Mouse (Mus musculus) MEL (cell line): Measurements from ENCODE around the gene Cyp2f2. TPM values are rescaled to one million over a fixed set of nuclear protein-coding genes. Genes with fewer than 3 reads are reported as not detected.

Experiments
- DNase-seq: peaks from one replicate; pipeline ENCODE4 v3.0.0; 2011; ENCODE audit warnings: low read depth, low spot score
- H3K27ac ChIP-seq: 2 replicates; pipeline ENCODE4 v1.5.1; 2012; ENCODE audit warnings: low read depth, mild to moderate bottlenecking, control low read depth, low read length, moderate library complexity; ENCODE audit not compliant: control insufficient read depth
- H3K27me3 ChIP-seq, 2 experiments: fragments of 150-350 bp in 1 of 2; sonication (generic) in 1 of 2; 2 replicates each; pipeline ENCODE4 v1.6.1; 2012; ENCODE audit warnings: low read length in 2 of 2, mild to moderate bottlenecking in 2 of 2, improper control_type of control experiment in 1 of 2, moderate library complexity in 1 of 2; ENCODE audit not compliant: insufficient read depth in 2 of 2, control insufficient read depth in 1 of 2
- H3K36me3 ChIP-seq, 2 experiments: 2 replicates each; pipeline ENCODE4 v1.6.1; 2012 to 2014; ENCODE audit warnings: low read length in 2 of 2, improper control_type of control experiment in 1 of 2, inconsistent platforms in 1 of 2, mild to moderate bottlenecking in 1 of 2; ENCODE audit not compliant: insufficient read depth in 2 of 2, control insufficient read depth in 1 of 2
- H3K4me1 ChIP-seq, 2 experiments: fragments of 150-350 bp in 1 of 2; sonication (generic) in 1 of 2; 2 replicates each; pipeline ENCODE4 v1.6.1; 2012; ENCODE audit warnings: low read length in 2 of 2, improper control_type of control experiment in 1 of 2, mild to moderate bottlenecking in 1 of 2; ENCODE audit not compliant: insufficient read depth in 2 of 2, control insufficient read depth in 1 of 2
- H3K4me3 ChIP-seq, 2 experiments: fragments of 150-350 bp in 1 of 2; sonication (generic) in 1 of 2; 2 replicates each; pipeline ENCODE4 v1.5.1; 2012; ENCODE audit warnings: low read depth in 2 of 2, low read length in 2 of 2, mild to moderate bottlenecking in 2 of 2, moderate library complexity in 2 of 2, control low read depth in 1 of 2, improper control_type of control experiment in 1 of 2; ENCODE audit not compliant: control insufficient read depth in 1 of 2, insufficient read depth in 1 of 2
- H3K79me2 ChIP-seq: 2 replicates; pipeline ENCODE4 v1.6.1; 2012; ENCODE audit warnings: mild to moderate bottlenecking, low read length, moderate library complexity; ENCODE audit not compliant: control insufficient read depth, poor library complexity, insufficient read depth
- H3K9ac ChIP-seq: 2 replicates; pipeline ENCODE4 v1.6.1; 2012; ENCODE audit warnings: low read depth, mild to moderate bottlenecking, control low read depth, low read length, moderate library complexity; ENCODE audit not compliant: control insufficient read depth, poor library complexity, severe bottlenecking
- H3K9me3 ChIP-seq: fragments of 150-350 bp; sonication (generic); replicated peaks from 2 replicates; pipeline ENCODE4 v1.6.1; 2012; ENCODE audit warnings: mild to moderate bottlenecking, low read length, improper control_type of control experiment, moderate library complexity; ENCODE audit not compliant: insufficient read depth
- BHLHE40 ChIP-seq: IDR thresholded peaks from 2 replicates; pipeline ENCODE4 v1.6.1; 2012; ENCODE audit warnings: low read depth, mild to moderate bottlenecking, inconsistent platforms, low read length, improper control_type of control experiment, borderline replicate concordance
- CHD1 ChIP-seq: IDR thresholded peaks from 2 replicates; pipeline ENCODE4 v1.6.1; 2012; ENCODE audit warnings: low read depth, mild to moderate bottlenecking, inconsistent platforms, low read length, improper control_type of control experiment
- ELF1 ChIP-seq: IDR thresholded peaks from 2 replicates; pipeline ENCODE4 v1.6.1; 2014; ENCODE audit warnings: low read depth, mild to moderate bottlenecking, inconsistent platforms, low read length, improper control_type of control experiment, moderate library complexity
- MAZ ChIP-seq: IDR thresholded peaks from 2 replicates; pipeline ENCODE4 v1.6.1; 2012; ENCODE audit warnings: low read depth, mild to moderate bottlenecking, inconsistent platforms, low read length, improper control_type of control experiment
- MXI1 ChIP-seq: IDR thresholded peaks from 2 replicates; pipeline ENCODE4 v1.6.1; 2011; ENCODE audit warnings: mild to moderate bottlenecking, low read depth, low read length, improper control_type of control experiment
- MYC ChIP-seq: IDR thresholded peaks from 2 replicates; pipeline ENCODE4 v1.6.1; 2011; ENCODE audit warnings: low read depth, mild to moderate bottlenecking, low read length, improper control_type of control experiment, moderate library complexity
- NRF1 ChIP-seq: IDR thresholded peaks from 2 replicates; pipeline ENCODE4 v1.6.1; 2014; ENCODE audit warnings: low read depth, mild to moderate bottlenecking, inconsistent platforms, low read length, improper control_type of control experiment, moderate library complexity; ENCODE audit not compliant: poor library complexity, insufficient read depth, severe bottlenecking
- POLR2A ChIP-seq, 2 experiments: IDR thresholded peaks; 2 replicates each; pipeline ENCODE4 v1.6.1; 2011 to 2012; ENCODE audit warnings: low read length in 2 of 2, mild to moderate bottlenecking in 2 of 2, control low read depth in 1 of 2, improper control_type of control experiment in 1 of 2, low read depth in 1 of 2, moderate library complexity in 1 of 2; ENCODE audit not compliant: control insufficient read depth in 1 of 2, insufficient read depth in 1 of 2, poor library complexity in 1 of 2
- POLR2AphosphoS5 ChIP-seq: IDR thresholded peaks from 2 replicates; pipeline ENCODE4 v1.6.1; 2012; ENCODE audit warnings: low read depth, borderline replicate concordance, mild to moderate bottlenecking, inconsistent platforms, low read length, moderate library complexity, mixed read lengths
- RAD21 ChIP-seq: IDR thresholded peaks from 2 replicates; pipeline ENCODE4 v1.6.1; 2011; ENCODE audit warnings: mild to moderate bottlenecking, low read depth, low read length, improper control_type of control experiment
- RCOR1 ChIP-seq: IDR thresholded peaks from 2 replicates; pipeline ENCODE4 v1.6.1; 2012; ENCODE audit warnings: low read depth, mild to moderate bottlenecking, inconsistent platforms, low read length, improper control_type of control experiment
- SIN3A ChIP-seq: IDR thresholded peaks from 2 replicates; pipeline ENCODE4 v1.6.1; 2012; ENCODE audit warnings: low read length, improper control_type of control experiment, inconsistent platforms
- SMC3 ChIP-seq: IDR thresholded peaks from 2 replicates; pipeline ENCODE4 v1.6.1; 2011; ENCODE audit warnings: low read depth, low read length, improper control_type of control experiment
- TAL1 ChIP-seq: IDR thresholded peaks from 2 replicates; pipeline ENCODE4 v1.6.1; 2012; ENCODE audit warnings: mild to moderate bottlenecking, inconsistent platforms, low read length, moderate library complexity, mixed read lengths
- TBP ChIP-seq: IDR thresholded peaks from 2 replicates; pipeline ENCODE4 v1.8.0; 2011; ENCODE audit warnings: low read depth, low read length, improper control_type of control experiment
- UBTF ChIP-seq: IDR thresholded peaks from 2 replicates; pipeline ENCODE4 v1.6.1; 2012; ENCODE audit warnings: low read depth, mild to moderate bottlenecking, inconsistent platforms, low read length, improper control_type of control experiment, moderate library complexity, borderline replicate concordance; ENCODE audit not compliant: insufficient read depth
- USF1 ChIP-seq: IDR thresholded peaks from 2 replicates; pipeline ENCODE4 v1.6.1; 2014; ENCODE audit warnings: low read depth, mild to moderate bottlenecking, inconsistent platforms, low read length, improper control_type of control experiment, moderate library complexity
- USF2 ChIP-seq, 2 experiments: IDR thresholded peaks; 2 replicates each; pipeline ENCODE4 v1.6.1; 2011 to 2012; ENCODE audit warnings: improper control_type of control experiment in 2 of 2, low read length in 2 of 2, borderline replicate concordance in 1 of 2, inconsistent platforms in 1 of 2, low read depth in 1 of 2, mild to moderate bottlenecking in 1 of 2; ENCODE audit not compliant: insufficient read depth in 1 of 2
- ZC3H11A ChIP-seq: IDR thresholded peaks from 2 replicates; pipeline ENCODE4 v1.6.1; 2012; ENCODE audit warnings: low read depth, mild to moderate bottlenecking, inconsistent platforms, low read length, improper control_type of control experiment
- ZKSCAN1 ChIP-seq: IDR thresholded peaks from 2 replicates; pipeline ENCODE4 v1.6.1; 2012; ENCODE audit warnings: low read depth, mild to moderate bottlenecking, inconsistent platforms, low read length, improper control_type of control experiment, moderate library complexity
- polyA plus RNA-seq, 2 experiments: library from polyadenylated mRNA; stranded (reverse) in 1 of 2; unstranded in 1 of 2; fragments of >175 nt in 1 of 2; fragments of >200 nt in 1 of 2; gene quantifications; 2 replicates each; pipeline versions ENCODE4 v1.2.1 to v1.2.4; 2012; ENCODE audit warnings: low replicate concordance in 2 of 2, low read depth in 1 of 2; ENCODE audit not compliant: insufficient read length in 2 of 2, insufficient read depth in 1 of 2, missing spikeins in 1 of 2
- total RNA-seq: library from RNA; depleted of rRNA; stranded (reverse); fragments of 300-350 nt; gene quantifications from 2 replicates; pipeline ENCODE4 v1.2.3, GENCODE M21; 2012

Gene Cyp2f2
- total and polyA plus RNA-seq, 3 experiments: not detected

- TF ChIP-seq USF1 (no peak), MYC (no peak)
Measured at GRCm38 (mm10) chr7:27111038-27111437, 8.7 kb upstream of the Cyp2f2 start (continued).

DNA sequence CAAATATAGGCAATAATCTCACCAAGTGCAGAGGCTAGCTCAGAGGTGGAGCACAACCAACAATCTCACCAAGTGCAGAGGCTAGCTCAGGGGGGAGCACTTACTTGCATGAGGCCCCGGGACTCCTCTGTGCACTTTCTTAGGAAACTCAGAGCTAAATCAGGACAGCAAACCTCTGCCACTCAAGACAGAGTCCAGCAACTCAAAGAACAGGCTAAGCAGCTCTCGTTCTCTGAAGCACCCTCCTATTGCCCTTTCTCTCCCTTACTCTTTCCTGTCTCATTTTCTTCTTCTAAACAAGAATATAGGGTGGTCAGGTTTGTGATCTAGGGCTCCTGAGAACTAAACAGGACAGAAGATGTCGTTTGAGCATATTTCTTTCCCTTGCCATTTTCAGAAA lies 7.7 kb upstream of the Cyp2f2 start:
- DNase-seq: no peak
- Histone ChIP-seq H3K79me2 (no peaks in the 10 kb centered on the region), H3K9me3 (no peaks in the 10 kb centered on the region), H3K9ac (no peak overlapping the region), H3K4me1 (no peaks in the 10 kb centered on the region), H3K27ac (no peak overlapping the region)
- TF ChIP-seq BHLHE40 (no peak), POLR2A (IDR thresholded peaks at IDR 0.05; ENCODE audit: control insufficient read depth in 1 of 2, insufficient read depth in 1 of 2, low read depth in 1 of 2, low read length in 2 of 2, poor library complexity in 1 of 2) (no peak), USF2 (IDR thresholded peaks at IDR 0.05; ENCODE audit: borderline replicate concordance in 1 of 2, insufficient read depth in 1 of 2, low read depth in 1 of 2, low read length in 2 of 2) (no peak), CHD1 (no peak), TBP (no peak), MXI1 (no peak), SMC3 (no peak), RAD21 (no peak), MAZ (no peak), UBTF (no peak), SIN3A (no peak), ZC3H11A (no peak), POLR2AphosphoS5 (no peak), RCOR1 (no peak), NRF1 (no peak), TAL1 (no peak), ELF1 (no peak), ZKSCAN1 (no peak)
- TF ChIP-seq, all 39 proteins: peak for 0
- H3K36me3 ChIP-seq: no peaks in the 10 kb centered on the region
- no peak overlapping the region for H3K4me3 ChIP-seq
- no peaks in the 10 kb centered on the region; a peak in 1 of 4 replicates for H3K27me3 ChIP-seq
